In the genomic region with DNA sequence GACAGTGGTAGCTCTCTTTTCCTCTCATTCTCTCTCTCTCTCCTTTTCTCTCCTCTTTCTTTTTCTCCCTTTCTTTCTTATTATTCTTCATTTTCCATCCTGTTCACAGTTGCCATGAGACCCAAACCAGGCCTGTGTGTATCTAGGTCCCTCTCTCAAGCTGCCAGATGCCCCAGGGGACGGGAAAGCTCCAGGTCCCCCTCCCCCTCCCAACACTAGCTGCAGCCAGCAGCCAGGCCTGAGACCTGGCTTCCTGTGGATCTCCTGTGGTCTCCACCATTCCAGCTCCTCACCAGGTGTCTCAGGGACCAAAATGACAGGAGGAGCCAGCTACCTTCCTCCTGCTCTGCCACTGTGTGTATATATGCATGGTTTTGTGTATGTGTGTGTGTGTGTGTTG, we compare ENCODE assay signal across 25 mouse cellular contexts.
"Had no signal": no experiment of that assay in that cellular context is flagged by ENCODE, and none has a peak within 500 bp of the region (broad histone marks: within the 10 kb centered on the region; RNA-seq: fewer than 3 reads in every experiment).

No protein-coding gene starts in this region.

- H3K36me3 ChIP-seq: heart, embryonic 10.5 days; heart, embryonic 12.5 days; hindbrain, embryonic 10.5 days; hindbrain, embryonic 12.5 days; intestine, embryonic 15.5 days; limb, embryonic 10.5 days; limb, embryonic 12.5 days had no signal

- H3K9me3 ChIP-seq: heart, embryonic 10.5 days; heart, embryonic 12.5 days; hindbrain, embryonic 10.5 days; hindbrain, embryonic 12.5 days; intestine, embryonic 15.5 days; limb, embryonic 10.5 days; limb, embryonic 12.5 days had no signal

- H3K4me3 ChIP-seq: gastrocnemius, adult 2 months; heart, embryonic 10.5 days; heart, embryonic 12.5 days; hindbrain, embryonic 10.5 days; hindbrain, embryonic 12.5 days; intestine, embryonic 15.5 days; layer of hippocampus, adult 2 months; left cerebral cortex, adult 2 months; limb, embryonic 10.5 days; limb, embryonic 12.5 days had no signal

- ATAC-seq: hindbrain, embryonic 16.5 days; inflammation-experienced regulatory T-cells, adult 6 months; intestine, embryonic 15.5 days; intestine, postnatal 0 days had no signal

- H3K27ac ChIP-seq: gastrocnemius, adult 2 months; heart, embryonic 10.5 days; hindbrain, embryonic 10.5 days; hindbrain, embryonic 12.5 days; hindbrain, embryonic 14.5 days; intestine, embryonic 15.5 days; layer of hippocampus, adult 2 months; left cerebral cortex, adult 2 months; limb, embryonic 10.5 days; limb, embryonic 12.5 days had no signal

- H3K4me1 ChIP-seq: heart, embryonic 12.5 days; intestine, embryonic 15.5 days had no signal

- H3K9ac ChIP-seq: heart, embryonic 12.5 days; hindbrain, embryonic 12.5 days; hindbrain, embryonic 14.5 days; intestine, embryonic 15.5 days; limb, embryonic 12.5 days had no signal

- DNase-seq: gastrocnemius, adult 2 months; gastrocnemius, postnatal 10 days; gastrocnemius, postnatal 25 days; heart, adult 18-20 months; heart, postnatal 10 days; heart, postnatal 4 days; kidney, adult 18-20 months; kidney, adult 8-10 months; kidney, postnatal 10 days; kidney, postnatal 25 days; kidney, postnatal 4 days; liver had no signal

- H3K4me2 ChIP-seq: heart, embryonic 12.5 days; hindbrain, embryonic 12.5 days; hindbrain, embryonic 14.5 days; intestine, embryonic 15.5 days; limb, embryonic 12.5 days had no signal
